Mouse (Mus musculus) midbrain, postnatal 0 days (tissue): ENCODE measurements at regions not wholly inside any gene's neighbourhood (a gene's known extent, or its start where the extent isn't known, plus 50 kb on each side); places are given as distances from the start of the nearest gene placed in this dataset.

ENCODE experiments used
- ATAC-seq: fragments of 200-750 bp; cut with Nextera tagmentation; 2 replicates; pipeline ENCODE4 v1.8.0; 2017; ENCODE audit warnings: moderate number of reproducible peaks, mild to moderate bottlenecking, moderate TSS enrichment, moderate library complexity; ENCODE audit not compliant: low FRiP score
- DNase-seq: peaks from one replicate; pipeline ENCODE4 v3.0.0-alpha.2; 2015; ENCODE audit warnings: low spot score
- H3K27ac ChIP-seq: fragments of 300-500 bp; sonication (generic); 2 replicates; pipeline ENCODE4 v1.5.1; 2014; ENCODE audit warnings: low read depth, mild to moderate bottlenecking, low read length, mixed read lengths
- H3K27me3 ChIP-seq: fragments of 300-500 bp; sonication (generic); 2 replicates; pipeline ENCODE4 v1.6.1; 2014; ENCODE audit warnings: low read length, control low read depth, mixed read lengths; ENCODE audit not compliant: insufficient read depth
- H3K36me3 ChIP-seq: fragments of 300-500 bp; sonication (generic); 2 replicates; pipeline ENCODE4 v1.6.1; 2014; ENCODE audit warnings: low read length, control low read depth, mixed read lengths; ENCODE audit not compliant: insufficient read depth
- H3K4me1 ChIP-seq: fragments of 300-500 bp; sonication (generic); 2 replicates; pipeline ENCODE4 v1.6.1; 2014; ENCODE audit warnings: mild to moderate bottlenecking, control low read depth, antibody characterized with exemption, low read length, mixed read lengths; ENCODE audit not compliant: insufficient read depth
- H3K4me2 ChIP-seq: fragments of 300-500 bp; sonication (generic); 2 replicates; pipeline ENCODE4 v1.6.1; 2014; ENCODE audit warnings: low read depth, mild to moderate bottlenecking, low read length, mixed read lengths; ENCODE audit not compliant: poor library complexity, severe bottlenecking
- H3K4me3 ChIP-seq: fragments of 300-500 bp; sonication (generic); 2 replicates; pipeline ENCODE4 v1.5.1; 2014; ENCODE audit warnings: low read depth, mild to moderate bottlenecking, low read length, moderate library complexity
- H3K9ac ChIP-seq: fragments of 300-500 bp; sonication (generic); replicated peaks from 2 replicates; pipeline ENCODE4 v1.6.1; 2014; ENCODE audit warnings: mild to moderate bottlenecking, low read length, moderate library complexity, mixed read lengths; ENCODE audit not compliant: poor library complexity, severe bottlenecking
- H3K9me3 ChIP-seq: fragments of 300-500 bp; sonication (generic); 2 replicates; pipeline ENCODE4 v1.6.1; 2016; ENCODE audit warnings: low read length, control low read depth
- CTCF ChIP-seq: IDR thresholded peaks from 2 replicates; pipeline ENCODE4 v1.5.1; 2016; ENCODE audit warnings: antibody characterized with exemption, mild to moderate bottlenecking
- WGBS: fragments of 180-500 bp; shearing (Covaris S2); extraction: QIAGEN DNeasy Blood & Tissue Kit; methylation state at CpG from one replicate; pipeline ENCODE4 v1.1.7; 2014; 5-methylcytosine and 5-hydroxymethylcytosine counted together

GRCm38 (mm10) chr6:11534930-11535880 is 372.1 kb downstream of the Ndufa4 start:
- Histone ChIP-seq H3K27me3 (no peaks in the 10 kb centered on the region), H3K36me3 (no peaks in the 10 kb centered on the region), H3K27ac (0 out of 2 replicates have a peak overlapping the region, but pooled peaks have one; percentile 38), H3K9me3 (no peaks in the 10 kb centered on the region), H3K4me1 (no peaks in the 10 kb centered on the region), H3K4me3 (no peak overlapping the region), H3K9ac (no peak overlapping the region), H3K4me2 (no peak overlapping the region)
- peak; percentile 80 for ATAC-seq
- WGBS: 32% methylated on average over 8 of the region's 8 CpGs
- TF ChIP-seq CTCF: no peak
- peak; percentile 40 for DNase-seq

DNA sequence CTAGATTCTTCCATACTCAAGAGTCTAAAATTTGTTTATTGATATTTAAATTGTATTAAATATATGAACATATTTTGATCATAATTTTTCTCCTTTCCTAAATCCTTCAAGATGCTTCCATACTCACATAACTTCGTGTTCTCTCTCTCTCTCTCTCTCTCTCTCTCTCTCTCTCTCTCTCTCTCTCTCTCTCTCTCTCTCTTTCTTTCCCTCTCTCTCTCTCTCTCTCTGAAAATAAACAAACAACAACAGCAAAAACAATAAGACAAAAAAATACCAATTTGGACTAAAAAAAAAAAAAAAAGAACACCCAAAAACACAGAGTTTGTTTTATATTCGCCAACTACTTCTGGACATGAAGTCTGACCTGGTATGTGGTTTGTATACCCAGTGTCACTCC is 404.2 kb downstream of the Ndufa4 start:
- WGBS: 80% methylated on average over 2 of the region's 2 CpGs
- no peak for ATAC-seq
- Histone ChIP-seq H3K4me2 (no peak overlapping the region), H3K9ac (no peak overlapping the region), H3K9me3 (no peaks in the 10 kb centered on the region), H3K27me3 (no peaks in the 10 kb centered on the region), H3K4me1 (no peaks in the 10 kb centered on the region), H3K36me3 (no peaks in the 10 kb centered on the region), H3K27ac (no peak overlapping the region), H3K4me3 (no peak overlapping the region)
- TF ChIP-seq CTCF: no peak
- no peak for DNase-seq

DNA sequence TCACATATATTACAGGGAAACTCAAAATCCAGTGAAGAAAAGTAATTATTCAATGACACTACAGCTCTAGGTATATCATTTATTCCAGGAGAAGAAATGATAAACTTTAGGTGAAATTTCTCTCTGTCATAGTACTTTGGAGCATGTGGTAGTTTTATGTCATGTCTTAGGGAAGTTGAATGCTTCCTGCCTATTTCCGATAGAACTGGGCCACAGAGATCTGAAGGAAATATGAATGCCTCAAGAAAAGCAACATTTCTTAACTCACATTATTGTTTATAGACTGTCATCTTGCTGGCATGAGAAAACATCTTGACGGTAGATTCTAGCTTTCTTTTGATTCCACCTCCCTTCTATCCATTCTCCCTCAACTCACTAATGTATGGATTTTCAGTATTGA is 412.9 kb downstream of the Ndufa4 start:
- Histone ChIP-seq H3K4me2 (no peak overlapping the region), H3K9me3 (no peaks in the 10 kb centered on the region), H3K27ac (no peak overlapping the region), H3K36me3 (no peaks in the 10 kb centered on the region), H3K9ac (no peak overlapping the region), H3K4me1 (no peaks in the 10 kb centered on the region), H3K4me3 (no peak overlapping the region), H3K27me3 (no peaks in the 10 kb centered on the region)
- ATAC-seq (no peak), DNase-seq (no peak)
- TF ChIP-seq CTCF: no peak
- 80% methylated on average over 2 of the region's 2 CpGs for WGBS

DNA sequence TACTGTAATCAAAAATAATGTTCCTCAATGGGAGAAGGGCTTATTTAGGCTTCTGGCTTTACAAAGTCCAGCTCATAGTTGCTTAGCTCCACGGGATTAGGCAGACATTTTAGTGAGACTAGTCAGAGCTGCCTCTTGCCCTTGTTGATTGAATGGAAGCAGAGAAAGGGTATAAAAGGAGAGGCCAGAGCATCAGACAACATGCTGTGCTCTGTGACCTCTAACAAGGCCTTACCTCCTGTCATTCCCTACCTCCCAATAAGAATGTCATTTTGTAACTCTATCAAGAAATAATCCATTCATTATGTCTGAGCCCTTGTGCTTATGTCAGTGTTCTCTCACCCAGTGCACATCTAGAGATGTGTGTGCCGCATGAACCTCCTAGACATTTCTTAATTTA is 430.3 kb downstream of the Ndufa4 start:
- ATAC-seq (no peak), DNase-seq (no peak)
- no peaks in the 10 kb centered on the region for H3K36me3 ChIP-seq

More for the DNA sequence above, 430.3 kb downstream of the Ndufa4 start:
- Histone ChIP-seq H3K9me3 (no peaks in the 10 kb centered on the region), H3K27me3 (no peaks in the 10 kb centered on the region), H3K4me3 (no peak overlapping the region), H3K4me2 (no peak overlapping the region), H3K4me1 (no peaks in the 10 kb centered on the region), H3K27ac (no peak overlapping the region), H3K9ac (no peak overlapping the region)
- WGBS: 22% methylated on average over 2 of the region's 2 CpGs
- TF ChIP-seq CTCF: no peak
